Mouse (Mus musculus) erythroblast, embryonic 14.5 days (primary cell): ENCODE data around the gene Crp.

Experiments
- GATA1 ChIP-seq: IDR thresholded peaks from 2 replicates; pipeline ENCODE4 v1.6.1; 2012; ENCODE audit warnings: low read length, inconsistent platforms, mixed read lengths
- TAL1 ChIP-seq: IDR thresholded peaks from 3 replicates; pipeline ENCODE4 v1.6.1; 2012; ENCODE audit warnings: low read length, inconsistent platforms, mixed read lengths

DNA sequence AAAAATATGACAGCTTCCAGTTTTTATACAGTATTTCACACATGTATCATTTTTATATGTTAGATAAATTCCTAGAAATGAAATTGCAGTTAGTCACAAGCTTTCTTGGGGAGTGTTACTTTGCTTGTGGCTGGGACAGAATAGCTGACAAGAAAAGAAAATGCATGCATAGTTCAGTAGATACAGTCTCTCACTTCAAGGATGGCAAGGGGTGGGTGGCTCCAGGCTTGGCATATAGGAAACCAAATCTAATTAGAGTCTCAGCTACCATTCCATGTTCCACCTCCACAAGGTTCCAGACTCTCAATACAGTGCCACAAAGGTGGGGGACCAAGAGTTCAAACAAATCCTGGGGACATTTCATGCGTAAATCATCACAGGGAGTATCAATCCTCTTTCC, 61.7 kb downstream of the Crp start:
- no peak for TF ChIP-seq TAL1
- no peak for TF ChIP-seq GATA1
